Mouse (Mus musculus): Measurements from ENCODE around the gene Gba2.
A peak's percentile ranks its signal among the peaks of the same experiment; 100 is the strongest.

Gene Gba2

GRCm38 (mm10) chr4:43581381-43581780 lies 2.7 kb upstream of the Gba2 start:
- DNase-seq (ENCODE audit: low spot score in 2 of 2), result peak in 1 of 2 experiments; percentile 28

GRCm38 (mm10) chr4:43580721-43581120 lies 2.0 kb upstream of the Gba2 start:
- no peak for DNase-seq (ENCODE audit: low spot score in 2 of 2)

GRCm38 (mm10) chr4:43579731-43580130 lies 1.1 kb upstream of the Gba2 start:
- peak in 1 of 2 experiments; percentile 35 for DNase-seq (ENCODE audit: low spot score in 2 of 2)

- peak in 1 of 2 experiments; percentile 30 for DNase-seq (ENCODE audit: low spot score in 2 of 2)
Measured at GRCm38 (mm10) chr4:43579256-43579655, 583 bp upstream of the Gba2 start.

- DNase-seq (ENCODE audit: low spot score in 2 of 2), result peak in 1 of 2 experiments; percentile 14
Measured at GRCm38 (mm10) chr4:43577237-43577881, 1.3 kb downstream of the Gba2 start.

- DNase-seq (ENCODE audit: low spot score in 2 of 2), result no peak
Measured at GRCm38 (mm10) chr4:43575356-43575755, 3.3 kb downstream of the Gba2 start.

- DNase-seq (ENCODE audit: low spot score in 2 of 2), result peak in 1 of 2 experiments; percentile 13
Measured at GRCm38 (mm10) chr4:43573561-43573960, 5.1 kb downstream of the Gba2 start.

- no peak for DNase-seq (ENCODE audit: low spot score in 2 of 2)
Measured at GRCm38 (mm10) chr4:43571395-43572045, 7.2 kb downstream of the Gba2 start.

GRCm38 (mm10) chr4:43567140-43567539 lies 11.5 kb downstream of the Gba2 start:
- DNase-seq (ENCODE audit: low spot score in 2 of 2), result no peak

GRCm38 (mm10) chr4:43564231-43564630 lies 14.4 kb downstream of the Gba2 start:
- no peak for DNase-seq (ENCODE audit: low spot score in 2 of 2)

GRCm38 (mm10) chr4:43563601-43563875 lies 15.1 kb downstream of the Gba2 start:
- DNase-seq (ENCODE audit: low spot score in 2 of 2), result no peak

- no peak for DNase-seq (ENCODE audit: low spot score in 2 of 2)
Measured at GRCm38 (mm10) chr4:43562769-43563600, 15.7 kb downstream of the Gba2 start.

GRCm38 (mm10) chr4:43561997-43562768 lies 16.5 kb downstream of the Gba2 start, which contains the start of the genes Creb3 and Tln1:
Gene Creb3 (plus strand): TSS chr4:43562332.
Gene Tln1 (minus strand): TSS chr4:43562691.
- peak; percentile 95 to 97 for DNase-seq (ENCODE audit: low spot score in 2 of 2)

- no peak for DNase-seq (ENCODE audit: low spot score in 2 of 2)
Measured at GRCm38 (mm10) chr4:43561436-43561996, 17.2 kb downstream of the Gba2 start.

- DNase-seq (ENCODE audit: low spot score in 2 of 2), result no peak
Measured at GRCm38 (mm10) chr4:43560976-43561375, 17.7 kb downstream of the Gba2 start.

- DNase-seq (ENCODE audit: low spot score in 2 of 2), result peak; percentile 68 to 70
Measured at GRCm38 (mm10) chr4:43560243-43560611, 18.4 kb downstream of the Gba2 start.

GRCm38 (mm10) chr4:43559519-43560242 lies 19.0 kb downstream of the Gba2 start:
- no peak for DNase-seq (ENCODE audit: low spot score in 2 of 2)

- DNase-seq (ENCODE audit: low spot score in 2 of 2), result peak in 1 of 2 experiments; percentile 62
Measured at GRCm38 (mm10) chr4:43558631-43559356, 19.9 kb downstream of the Gba2 start.

- DNase-seq (ENCODE audit: low spot score in 2 of 2), result no peak
Measured at GRCm38 (mm10) chr4:43558028-43558630, 20.5 kb downstream of the Gba2 start.

- no peak for DNase-seq (ENCODE audit: low spot score in 2 of 2)
Measured at GRCm38 (mm10) chr4:43555926-43556325, 22.7 kb downstream of the Gba2 start.
